Comparison of ENCODE assay signal across 8 mouse cellular contexts in genomic region chr15:79658531-79659375, GRCm38 (mm10). TPM values are rescaled to one million over a fixed set of nuclear protein-coding genes. Genes with fewer than 3 reads are reported as not detected.
A peak's percentile ranks its signal among the peaks of the same experiment; 100 is the strongest.
DNase-seq lines count a peak whose midpoint lies in the region; ATAC-seq and TF ChIP-seq lines count a peak whose summit lies in the region.

Fam227a (minus strand) TSS chr15:79658956.
Cby1 (plus strand) TSS chr15:79659199.

- H3K36me3 ChIP-seq in MEL (ENCODE audit: control insufficient read depth in 1 of 2, insufficient read depth in 2 of 2, low read length in 2 of 2): peaks cover 0 to 7% of the 10 kb centered on the region in 2 experiments; a peak in 2 of 4 replicates
- H3K36me3 ChIP-seq in hindbrain, embryonic 10.5 days: peaks cover 28% of the 10 kb centered on the region
- no peaks in the 10 kb centered on the region for H3K36me3 ChIP-seq in lung, postnatal 0 days (ENCODE audit: insufficient read depth, low read length)

- H3K9ac ChIP-seq in MEL (ENCODE audit: control insufficient read depth, low read depth, low read length, poor library complexity, severe bottlenecking): peak within 1 kb of the TSS; percentile 89
- peak within 1 kb of the TSS; percentile 84 for H3K9ac ChIP-seq in lung, postnatal 0 days (replicated peaks; ENCODE audit: low read depth)

- H3K4me3 ChIP-seq in MEL (ENCODE audit: control insufficient read depth in 1 of 2, insufficient read depth in 1 of 2, low read depth in 2 of 2, low read length in 2 of 2): peak within 1 kb of the TSS; percentile 76 to 90
- H3K4me3 ChIP-seq in cerebellum, adult 2 months (replicated peaks; ENCODE audit: insufficient read depth, low read depth, low read length): peak within 1 kb of the TSS; percentile 87
- peak within 1 kb of the TSS; percentile 84 for H3K4me3 ChIP-seq in hindbrain, embryonic 10.5 days
- peak within 1 kb of the TSS; percentile 65 for H3K4me3 ChIP-seq in lung, postnatal 0 days (ENCODE audit: low read depth, low read length)

- peak within 1 kb of the TSS; percentile 88 for H3K27ac ChIP-seq in MEL (ENCODE audit: control insufficient read depth, low read depth, low read length)
- peak within 1 kb of the TSS; percentile 95 for H3K27ac ChIP-seq in cerebellum, adult 2 months (ENCODE audit: insufficient read depth, low read length)
- H3K27ac ChIP-seq in hindbrain, embryonic 10.5 days: peak within 1 kb of the TSS; percentile 100
- H3K27ac ChIP-seq in lung, postnatal 0 days (ENCODE audit: low read length): peak within 1 kb of the TSS; percentile 97

- TF ChIP-seq CTCF in MEL (IDR thresholded peaks at IDR 0.05 in 2 of 3, conservative IDR thresholded peaks at IDR 0.05 in 1 of 3; ENCODE audit: control insufficient read depth in 1 of 3, insufficient read depth in 1 of 3, low read depth in 2 of 3, low read length in 3 of 3, poor library complexity in 1 of 3, severe bottlenecking in 1 of 3): no peak
- no peak for TF ChIP-seq CTCF in cerebellum, adult 2 months (IDR thresholded peaks at IDR 0.05; ENCODE audit: borderline replicate concordance, insufficient read depth, low read depth, low read length)
- no peak for TF ChIP-seq CTCF in lung, postnatal 0 days (IDR thresholded peaks at IDR 0.05)

- no peak for TF ChIP-seq EP300 in MEL (IDR thresholded peaks at IDR 0.05; ENCODE audit: low read depth in 1 of 2, low read length in 2 of 2)
- TF ChIP-seq EP300 in lung, postnatal 0 days (IDR thresholded peaks at IDR 0.05): no peak

- ATAC-seq in lung, postnatal 0 days: peak; percentile 91

- peak; percentile 64 to 78; a peak in 3 of 4 replicates for TF ChIP-seq POLR2A in MEL (IDR thresholded peaks at IDR 0.05; ENCODE audit: control insufficient read depth in 1 of 2, insufficient read depth in 1 of 2, low read depth in 1 of 2, low read length in 2 of 2, poor library complexity in 1 of 2)
- peak; percentile 85 for TF ChIP-seq POLR2A in cerebellum, adult 2 months (IDR thresholded peaks at IDR 0.05; ENCODE audit: borderline replicate concordance, insufficient read depth, low read length)

- TF ChIP-seq RAD21 in MEL (IDR thresholded peaks at IDR 0.05; ENCODE audit: low read depth, low read length): no peak

- no peaks in the 10 kb centered on the region; the same call in 1 of the 2 replicates for H3K79me2 ChIP-seq in MEL (ENCODE audit: control insufficient read depth, insufficient read depth, low read length, poor library complexity)

- peak; percentile 96 for DNase-seq in MEL (ENCODE audit: low read depth, low spot score)
- peak; percentile 96 to 98 for DNase-seq in cerebellum, adult 2 months
- DNase-seq in forelimb bud, embryonic 11.5 days (ENCODE audit: low read depth, low spot score): peak; percentile 94
- DNase-seq in hindbrain, embryonic 10.5 days (ENCODE audit: low spot score): peak; percentile 98
- DNase-seq in layer of hippocampus, adult 9-11 months: peak; percentile 93
- peak; percentile 95 for DNase-seq in lung, postnatal 0 days (ENCODE audit: low spot score)
- DNase-seq in ovary, postnatal 14 days (ENCODE audit: low spot score): peak; percentile 96
- DNase-seq in thymus, postnatal 14 days: peak; percentile 95

- H3K4me2 ChIP-seq in lung, postnatal 0 days (replicated peaks; ENCODE audit: low read depth, low read length): peak within 1 kb of the TSS; percentile 88

- H3K9me3 ChIP-seq in MEL (replicated peaks; ENCODE audit: insufficient read depth, low read length): no peaks in the 10 kb centered on the region
- peaks cover 6% of the 10 kb centered on the region; the same call in 1 of the 2 replicates for H3K9me3 ChIP-seq in hindbrain, embryonic 10.5 days
- no peaks in the 10 kb centered on the region for H3K9me3 ChIP-seq in lung, postnatal 0 days (ENCODE audit: low read length)

- H3K27me3 ChIP-seq in MEL (ENCODE audit: control insufficient read depth in 1 of 2, insufficient read depth in 2 of 2, low read length in 2 of 2): no peaks in the 10 kb centered on the region
- no peaks in the 10 kb centered on the region for H3K27me3 ChIP-seq in cerebellum, adult 2 months (ENCODE audit: control insufficient read depth, insufficient read depth, low read length)
- H3K27me3 ChIP-seq in hindbrain, embryonic 10.5 days (ENCODE audit: insufficient read depth, poor library complexity, severe bottlenecking): no peaks in the 10 kb centered on the region
- H3K27me3 ChIP-seq in lung, postnatal 0 days (replicated peaks; ENCODE audit: insufficient read depth, low read length): no peaks in the 10 kb centered on the region

- WGBS in cerebellum, adult 2 months: under 1% methylated on average over 55 of the region's 55 CpGs
- under 1% methylated on average over 55 of the region's 55 CpGs for WGBS in hindbrain, embryonic 10.5 days
- 1% methylated on average over 55 of the region's 55 CpGs for WGBS in lung, postnatal 0 days

- H3K4me1 ChIP-seq in MEL (ENCODE audit: control insufficient read depth in 1 of 2, insufficient read depth in 2 of 2, low read length in 2 of 2): peaks cover 0 to 8% of the 10 kb centered on the region in 2 experiments; a peak in 2 of 4 replicates
- no peaks in the 10 kb centered on the region for H3K4me1 ChIP-seq in cerebellum, adult 2 months (ENCODE audit: control insufficient read depth, insufficient read depth, low read length)
- H3K4me1 ChIP-seq in hindbrain, embryonic 10.5 days (replicated peaks): peaks cover 19% of the 10 kb centered on the region
- peaks cover 4% of the 10 kb centered on the region; the same call in 1 of the 2 replicates for H3K4me1 ChIP-seq in lung, postnatal 0 days (ENCODE audit: insufficient read depth, low read depth, low read length)

TF ChIP-seq in MEL, 35 proteins besides CTCF, POLR2A, EP300 and RAD21 (continues in another document):
- TF ChIP-seq GATA1 (IDR thresholded peaks at IDR 0.05; ENCODE audit: low read depth, low read length) (no peak), POLR2AphosphoS2 (IDR thresholded peaks at IDR 0.05; ENCODE audit: low read length) (peak; percentile 79), TCF12 (IDR thresholded peaks at IDR 0.05; ENCODE audit: low read depth, low read length) (0 out of 2 replicates have a peak, but pooled peaks have one; percentile 29), SMC3 (IDR thresholded peaks at IDR 0.05; ENCODE audit: low read depth, low read length) (0 out of 2 replicates have a peak, but pooled peaks have one; percentile 2), SIN3A (IDR thresholded peaks at IDR 0.05; ENCODE audit: low read length) (peak; percentile 97), HCFC1 (IDR thresholded peaks at IDR 0.05; ENCODE audit: low read depth, low read length) (peak; percentile 79), TAL1 (IDR thresholded peaks at IDR 0.05; ENCODE audit: low read length) (no peak), ZKSCAN1 (IDR thresholded peaks at IDR 0.05; ENCODE audit: low read depth, low read length) (no peak), KAT2A (conservative IDR thresholded peaks at IDR 0.05; ENCODE audit: low read depth, low read length) (no peak), MXI1 (IDR thresholded peaks at IDR 0.05; ENCODE audit: low read depth, low read length) (peak; percentile 88), UBTF (IDR thresholded peaks at IDR 0.05; ENCODE audit: borderline replicate concordance, insufficient read depth, low read depth, low read length) (no peak), POLR2AphosphoS5 (IDR thresholded peaks at IDR 0.05; ENCODE audit: borderline replicate concordance, low read depth, low read length) (no peak), MYC (IDR thresholded peaks at IDR 0.05; ENCODE audit: low read depth, low read length) (no peak), ZNF384 (IDR thresholded peaks at IDR 0.05; ENCODE audit: low read depth, low read length) (no peak), RCOR1 (IDR thresholded peaks at IDR 0.05; ENCODE audit: low read depth, low read length) (no peak), MEF2A (IDR thresholded peaks at IDR 0.05; ENCODE audit: extremely low read depth, insufficient replicate concordance, low read depth, low read length, poor library complexity, severe bottlenecking) (no peak), ETS1 (IDR thresholded peaks at IDR 0.05; ENCODE audit: low read depth, low read length) (0 out of 2 replicates have a peak, but pooled peaks have one; percentile 22), BHLHE40 (IDR thresholded peaks at IDR 0.05; ENCODE audit: borderline replicate concordance, low read depth, low read length) (peak; percentile 55; the same call in 1 of the 2 replicates), NELFE (IDR thresholded peaks at IDR 0.05; ENCODE audit: low read depth, low read length) (peak; percentile 91), MAZ (IDR thresholded peaks at IDR 0.05; ENCODE audit: low read depth, low read length) (peak; percentile 69; the same call in 1 of the 2 replicates), JUND (IDR thresholded peaks at IDR 0.05; ENCODE audit: low read depth, low read length) (no peak), MAX (IDR thresholded peaks at IDR 0.05; ENCODE audit: low read length) (peak; percentile 66; the same call in 1 of the 2 replicates), E2F4 (IDR thresholded peaks at IDR 0.05; ENCODE audit: borderline replicate concordance, low read depth, low read length) (no peak), CHD1 (IDR thresholded peaks at IDR 0.05; ENCODE audit: low read depth, low read length) (peak; percentile 99), USF1 (IDR thresholded peaks at IDR 0.05; ENCODE audit: low read depth, low read length) (no peak), USF2 (IDR thresholded peaks at IDR 0.05; ENCODE audit: borderline replicate concordance in 1 of 2, insufficient read depth in 1 of 2, low read depth in 1 of 2, low read length in 2 of 2) (no peak), ZMIZ1 (IDR thresholded peaks at IDR 0.05; ENCODE audit: low read depth, low read length) (peak; percentile 75), MYB (IDR thresholded peaks at IDR 0.05; ENCODE audit: low read depth, low read length) (peak; percentile 54)

RNA-seq across cellular contexts. Expression of gene Fam227a, which starts in this region (rescaled TPM):
- 0.35 and 0.39 TPM in 2 replicates for total RNA-seq in MEL (2012; rRNA removed)
- polyA plus RNA-seq in MEL (2012; ENCODE audit: insufficient read depth in 1 of 2, insufficient read length in 2 of 2, low read depth in 1 of 2, low replicate concordance in 2 of 2, missing spikeins in 1 of 2): under 1 TPM in 1 of 2 experiments, not detected in 1; 0.60 TPM
- 8.5 and 9.5 TPM in 2 replicates for polyA plus RNA-seq in cerebellum, adult 2 months (2012; rRNA removed)
- 2.2 and 2.4 TPM in 2 replicates for polyA plus RNA-seq in hindbrain, embryonic 10.5 days (2016; fragmentation: Nextera tagmentation; extraction: Ambion mirVana)
- 1.2 and 1.3 TPM in 2 replicates for polyA plus RNA-seq in lung, postnatal 0 days (2015; fragmentation: Nextera tagmentation; extraction: Ambion mirVana)

RNA-seq across cellular contexts. Expression of gene Cby1, which starts in this region (rescaled TPM):
- total RNA-seq in MEL (2012; rRNA removed): 29.6 and 34.3 TPM in 2 replicates
- 10 to 100 TPM in 1 of 2 experiments, not detected in 1; 56.2 TPM for polyA plus RNA-seq in MEL (2012; ENCODE audit: insufficient read depth in 1 of 2, insufficient read length in 2 of 2, low read depth in 1 of 2, low replicate concordance in 2 of 2, missing spikeins in 1 of 2)
- 30.3 and 32.3 TPM in 2 replicates for polyA plus RNA-seq in cerebellum, adult 2 months (2012; rRNA removed)
- polyA plus RNA-seq in hindbrain, embryonic 10.5 days (2016; fragmentation: Nextera tagmentation; extraction: Ambion mirVana): 71.0 and 91.5 TPM in 2 replicates
- 43.5 and 45.3 TPM in 2 replicates for polyA plus RNA-seq in lung, postnatal 0 days (2015; fragmentation: Nextera tagmentation; extraction: Ambion mirVana)

Comparison
In these comparisons a context has a peak if more than half of its experiments do, and no peak if none do; other contexts are left out.
1. Peak in every context shown above with its lines: DNase-seq, ATAC-seq, H3K4me3 ChIP-seq and H3K27ac ChIP-seq.